Mouse (Mus musculus): ENCODE measurements around the gene Gabarapl1.

GRCm38 (mm10) chr6:129542540-129542939, 9.6 kb downstream of the Gabarapl1 start:
- no peak for TF ChIP-seq POLR2A (IDR thresholded peaks at IDR 0.05; ENCODE audit: borderline replicate concordance, extremely low read depth, low read depth, low read length)
- no peak for TF ChIP-seq CTCF (IDR thresholded peaks at IDR 0.05; ENCODE audit: insufficient read depth, low read length)

Measured in lung, adult 2 months (tissue).